28 mouse cellular contexts compared by ENCODE assay signal in the genomic region with DNA sequence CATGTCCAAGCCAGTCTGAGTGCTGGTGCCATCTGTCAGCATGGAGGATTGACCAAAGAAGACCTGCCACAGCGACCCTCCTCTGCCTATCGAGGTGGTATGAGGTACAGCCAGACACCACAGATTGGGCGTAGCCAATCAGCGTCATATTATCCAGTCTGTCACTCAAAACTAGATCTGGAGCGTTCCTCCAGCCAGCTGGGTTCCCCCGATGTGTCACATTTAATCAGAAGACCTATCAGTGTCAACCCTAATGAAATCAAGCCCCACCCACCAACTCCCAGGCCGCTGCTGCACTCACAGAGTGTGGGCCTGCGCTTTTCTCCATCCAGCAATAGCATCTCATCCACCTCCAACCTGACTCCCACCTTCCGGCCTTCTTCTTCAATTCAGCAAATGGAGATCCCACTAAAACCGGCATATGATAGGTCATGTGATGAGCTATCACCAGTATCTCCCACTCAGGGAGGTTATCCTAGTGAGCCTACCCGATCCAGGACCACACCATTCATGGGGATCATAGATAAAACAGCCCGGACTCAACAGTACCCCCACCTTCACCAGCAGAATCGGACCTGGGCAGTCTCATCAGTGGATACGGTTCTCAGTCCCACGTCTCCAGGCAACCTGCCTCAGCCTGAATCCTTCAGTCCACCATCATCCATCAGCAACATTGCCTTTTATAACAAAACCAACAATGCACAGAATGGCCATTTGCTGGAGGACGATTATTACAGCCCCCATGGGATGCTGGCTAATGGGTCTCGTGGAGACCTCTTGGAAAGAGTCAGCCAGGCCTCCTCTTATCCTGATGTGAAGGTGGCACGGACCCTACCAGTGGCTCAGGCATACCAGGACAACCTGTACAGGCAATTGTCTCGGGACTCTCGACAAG. TPM values are rescaled to one million over a fixed set of nuclear protein-coding genes. Genes with fewer than 3 reads are reported as not detected.
A peak's percentile ranks its signal among the peaks of the same experiment; 100 is the strongest.
DNase-seq lines count a peak whose midpoint lies in the region; TF ChIP-seq lines count a peak whose summit lies in the region.
"Had no signal": no experiment of that assay in that cellular context is flagged by ENCODE, and none has a peak within 500 bp of the region (broad histone marks: within the 10 kb centered on the region; RNA-seq: fewer than 3 reads in every experiment).

No protein-coding gene starts in this region.

- intact Hi-C loops in heart, postnatal 25 days (cut with DNase I): no loop called here
- intact Hi-C loops in left cerebral cortex, adult 2 months (cut with DNase I): no loop called here

- DNase-seq in heart, adult 11 months: peak; percentile 88
- no peak for DNase-seq in heart, postnatal 25 days (ENCODE audit: low spot score)
- DNase-seq in left cerebral cortex, adult 2 months (ENCODE audit: extremely low spot score in 1 of 2, low spot score in 2 of 2): peak in 1 of 2 experiments; percentile 39
- DNase-seq in left cerebral cortex, adult 11 months (ENCODE audit: low spot score): no peak
- peak; percentile 58 for DNase-seq in right cerebral cortex, adult 18-20 months
- no peak for DNase-seq in right cerebral cortex, postnatal 14 days
- DNase-seq in cerebellum, postnatal 14 days: no peak
- DNase-seq: adrenal gland, postnatal 14 days; cerebellum, adult 11-12 months; cerebellum, postnatal 25 days; gastrocnemius, adult 2 months; gastrocnemius, postnatal 36 days; heart, adult 2 months; heart, postnatal 14 days; kidney, adult 2 months; kidney, postnatal 36 days; lung, adult 2 months; lung, postnatal 10 days had no signal

- H3K27ac ChIP-seq in left cerebral cortex, adult 2 months: peak overlapping the region; percentile 50
- H3K27ac ChIP-seq: embryonic facial prominence, embryonic 10.5 days; embryonic facial prominence, embryonic 15.5 days; forebrain, embryonic 13.5 days; gastrocnemius, adult 2 months; heart, adult 2 months; heart, embryonic 13.5 days; limb, embryonic 12.5 days; macrophage; midbrain, embryonic 10.5 days; midbrain, embryonic 15.5 days; neural tube, embryonic 12.5 days; stomach, embryonic 15.5 days had no signal

- no peak for TF ChIP-seq CTCF in left cerebral cortex, adult 2 months (IDR thresholded peaks at IDR 0.05)

- H3K4me3 ChIP-seq in left cerebral cortex, adult 2 months: no peak overlapping the region
- H3K4me3 ChIP-seq: embryonic facial prominence, embryonic 10.5 days; embryonic facial prominence, embryonic 15.5 days; forebrain, embryonic 13.5 days; gastrocnemius, adult 2 months; heart, adult 2 months; heart, embryonic 13.5 days; limb, embryonic 12.5 days; midbrain, embryonic 10.5 days; midbrain, embryonic 15.5 days; neural tube, embryonic 12.5 days; stomach, embryonic 15.5 days had no signal

RNA-seq across cellular contexts. Expression of a gene that starts 30.1 kb away (rescaled TPM):
- 10 to 100 TPM in 1 of 2 experiments, 1 to 10 TPM in 1; 7.9 to 11.9 TPM for total RNA-seq in heart, postnatal 25 days (2021)
- 10 to 100 TPM; 87.9 to 92.8 TPM for total RNA-seq in left cerebral cortex, adult 2 months (2021)

RNA-seq across cellular contexts. Expression of a gene that starts 44.7 kb away (rescaled TPM):
- total RNA-seq in heart, postnatal 25 days (2021): 10 to 100 TPM; 25.2 to 26.9 TPM
- 10 to 100 TPM in 1 of 2 experiments, 1 to 10 TPM in 1; 9.1 to 13.0 TPM for total RNA-seq in left cerebral cortex, adult 2 months (2021)

Comparison
In these comparisons a context has a peak if more than half of its experiments do, and no peak if none do; other contexts are left out.
1. DNase-seq: peak in heart, adult 11 months (single experiment) and right cerebral cortex, adult 18-20 months (single experiment); none in heart, postnatal 25 days (single experiment), left cerebral cortex, adult 11 months (single experiment), right cerebral cortex, postnatal 14 days (single experiment) and cerebellum, postnatal 14 days (0 of 2).
2. RNA of a gene that starts 30.1 kb away (total RNA-seq): 87.9 to 92.8 TPM in left cerebral cortex, adult 2 months; 7.9 to 11.9 TPM in heart, postnatal 25 days; every median in the first group is over 4 times any median in the second.